Mouse (Mus musculus): ENCODE measurements around the gene Trabd2b.

DNA sequence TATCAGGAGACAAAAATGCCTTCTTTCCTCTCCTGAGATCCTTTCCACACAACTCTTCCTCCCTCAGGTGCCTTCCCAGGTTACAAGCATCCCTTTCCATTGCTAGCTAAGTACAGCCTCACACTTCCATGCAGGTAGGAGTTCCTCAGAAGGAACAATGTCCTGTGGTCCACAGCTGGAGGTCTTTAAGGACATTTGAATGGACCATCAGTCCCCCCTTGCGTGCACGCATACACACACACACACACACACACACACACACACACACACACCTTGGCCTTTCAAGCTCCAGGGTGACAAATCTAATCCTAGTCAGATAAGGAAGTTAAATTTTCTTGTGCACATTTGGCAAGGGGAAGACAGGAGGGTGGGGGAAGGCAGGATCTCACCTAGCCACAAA is 36.9 kb upstream of the Trabd2b start:
- no peak for TF ChIP-seq GATA2 (IDR thresholded peaks at IDR 0.05; ENCODE audit: borderline replicate concordance, low read depth, low read length)
- TF ChIP-seq CTCF (IDR thresholded peaks at IDR 0.05; ENCODE audit: low read depth, low read length), result no peak
- TF ChIP-seq TAL1 (conservative IDR thresholded peaks at IDR 0.05; ENCODE audit: low read depth, low read length), result no peak
- no peak for TF ChIP-seq GATA1 (IDR thresholded peaks at IDR 0.05; ENCODE audit: borderline replicate concordance, low read length)
- no peak for TF ChIP-seq POLR2AphosphoS5 (IDR thresholded peaks at IDR 0.05; ENCODE audit: insufficient replicate concordance, low read depth, low read length)

All from G1E (cell line).